Mouse (Mus musculus): Measurements from ENCODE around the gene Rasgrf2. TPM values are rescaled to one million over a fixed set of nuclear protein-coding genes. Genes with fewer than 3 reads are reported as not detected.

Gene Rasgrf2
- polyA plus RNA-seq, 1 experiment from 2014 or later: 0.13 TPM

DNA sequence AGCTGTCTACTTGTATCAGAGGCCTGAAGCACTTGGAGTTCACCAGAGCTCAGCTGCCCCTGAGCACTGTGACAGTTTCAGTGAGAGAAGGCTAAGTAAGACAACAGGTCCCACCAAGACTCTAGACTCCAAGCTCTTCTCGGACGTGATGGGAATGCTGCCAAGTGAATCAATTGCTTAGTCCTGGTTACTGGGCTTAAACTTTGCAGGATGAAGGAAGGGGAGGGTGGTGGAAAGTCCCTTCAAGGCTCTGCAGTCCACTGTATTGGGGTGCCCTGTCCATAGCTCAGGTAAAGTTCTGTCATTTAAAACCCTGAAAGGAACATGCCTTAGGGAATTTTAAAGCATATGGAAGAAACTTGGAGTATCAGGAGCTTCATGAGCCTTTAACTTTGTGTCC lies 104.8 kb downstream of the Rasgrf2 start:
- no peak for DNase-seq (ENCODE audit: low spot score)
- WGBS: 82% methylated on average over 2 of the region's 2 CpGs

DNA sequence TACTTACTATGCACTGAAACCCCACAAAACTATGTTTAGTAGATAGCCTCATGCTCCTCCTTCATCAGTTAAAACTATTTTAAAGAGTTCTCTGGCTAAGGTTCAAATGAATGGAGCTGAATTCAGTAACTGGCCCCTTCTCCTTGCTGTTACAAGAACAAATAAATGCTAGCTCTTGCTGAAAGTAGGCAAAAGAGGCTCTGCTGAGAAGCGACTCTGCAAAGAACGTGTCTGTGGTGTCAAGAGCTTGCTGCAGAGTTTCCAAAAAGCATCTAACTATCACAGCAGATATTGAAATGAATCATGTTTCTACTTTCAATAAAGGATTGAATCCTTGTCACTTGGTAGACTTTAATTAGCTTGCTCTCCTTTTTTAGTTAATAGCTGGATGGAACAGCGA lies 106.3 kb downstream of the Rasgrf2 start:
- H3K27me3 ChIP-seq (ENCODE audit: low read depth, poor library complexity, severe bottlenecking): no peaks in the 10 kb centered on the region
- H3K9me3 ChIP-seq (replicated peaks): no peaks in the 10 kb centered on the region
- H3K4me3 ChIP-seq: no peak overlapping the region
- 94% methylated on average over 3 of the region's 3 CpGs for WGBS
- no peak for DNase-seq (ENCODE audit: low spot score)
- H3K27ac ChIP-seq: no peak overlapping the region
- H3K36me3 ChIP-seq: no peaks in the 10 kb centered on the region
- H3K4me1 ChIP-seq: no peaks in the 10 kb centered on the region

More for the DNA sequence above, 104.8 kb downstream of the Rasgrf2 start:
- H3K9me3 ChIP-seq (replicated peaks): no peaks in the 10 kb centered on the region
- H3K4me1 ChIP-seq: no peaks in the 10 kb centered on the region
- no peak overlapping the region for H3K27ac ChIP-seq
- H3K36me3 ChIP-seq: no peaks in the 10 kb centered on the region
- no peaks in the 10 kb centered on the region for H3K27me3 ChIP-seq (ENCODE audit: low read depth, poor library complexity, severe bottlenecking)
- no peak overlapping the region for H3K4me3 ChIP-seq

DNA sequence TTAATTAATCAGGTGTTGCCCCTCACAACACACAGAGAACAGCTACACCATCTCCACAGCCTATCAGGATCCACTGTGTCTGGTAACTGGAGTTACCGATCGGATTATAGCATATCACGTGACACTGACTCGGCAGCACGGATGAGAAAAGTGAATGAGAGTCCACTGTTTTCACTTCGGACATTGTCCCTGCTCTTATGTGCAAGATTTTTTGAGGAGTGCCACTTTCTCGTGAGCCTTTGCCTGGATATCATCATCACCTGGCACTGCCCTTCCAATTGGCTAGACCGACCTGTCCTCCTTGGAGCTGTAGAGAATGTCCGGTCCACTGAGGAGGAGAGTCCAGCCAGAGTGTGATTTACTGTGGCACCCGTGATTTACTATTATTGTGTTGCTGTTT lies 109.3 kb downstream of the Rasgrf2 start:
- 93% methylated on average over 10 of the region's 10 CpGs for WGBS
- Histone ChIP-seq H3K27ac (no peak overlapping the region), H3K9me3 (replicated peaks) (no peaks in the 10 kb centered on the region), H3K27me3 (ENCODE audit: low read depth, poor library complexity, severe bottlenecking) (no peaks in the 10 kb centered on the region), H3K4me1 (no peaks in the 10 kb centered on the region), H3K4me3 (no peak overlapping the region), H3K36me3 (no peaks in the 10 kb centered on the region)
- no peak for DNase-seq (ENCODE audit: low spot score)

DNA sequence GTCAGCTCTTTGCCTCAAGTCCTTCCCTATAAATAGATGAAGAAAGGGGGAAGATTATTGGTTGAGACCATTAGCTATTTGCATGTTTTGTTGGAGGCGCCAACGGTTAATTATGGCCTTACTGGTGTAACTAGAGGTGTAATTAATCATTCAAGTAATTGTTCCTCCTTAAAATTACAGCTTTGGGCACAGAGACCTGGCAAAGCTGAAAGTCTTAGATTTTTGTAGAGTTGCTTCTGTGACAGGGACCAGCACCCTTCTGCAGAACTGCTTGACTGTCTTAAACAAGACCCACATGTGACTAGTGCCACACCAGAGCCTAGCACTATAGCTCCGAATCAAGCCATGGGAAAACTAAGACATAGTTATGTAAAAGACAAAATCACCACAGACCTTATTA lies 134.5 kb downstream of the Rasgrf2 start:
- Histone ChIP-seq H3K36me3 (no peaks in the 10 kb centered on the region), H3K27me3 (ENCODE audit: low read depth, poor library complexity, severe bottlenecking) (no peaks in the 10 kb centered on the region), H3K27ac (no peak overlapping the region), H3K4me3 (no peak overlapping the region), H3K4me1 (no peaks in the 10 kb centered on the region), H3K9me3 (replicated peaks) (no peaks in the 10 kb centered on the region)
- 89% methylated on average over 3 of the region's 3 CpGs for WGBS
- DNase-seq (ENCODE audit: low spot score): no peak

DNA sequence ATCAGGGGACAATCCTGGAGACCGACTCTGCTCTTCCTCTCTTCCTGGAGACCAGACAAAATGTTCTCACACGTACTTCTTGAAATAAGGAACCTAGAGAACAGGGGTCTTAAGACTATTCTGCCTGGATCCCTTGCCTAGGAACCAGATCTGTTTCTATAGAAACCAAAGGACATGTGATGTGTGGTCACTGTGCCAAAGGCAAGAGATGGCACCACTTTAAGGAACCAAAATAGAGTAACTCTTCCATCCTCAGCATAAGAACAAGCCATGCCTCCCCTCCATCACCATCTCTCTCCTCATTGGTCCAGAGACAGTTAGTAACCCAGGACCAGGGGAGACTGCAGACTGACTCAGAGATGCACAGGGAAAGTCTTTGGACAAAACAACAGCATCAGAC lies 140.0 kb downstream of the Rasgrf2 start:
- 84% methylated on average over 2 of the region's 2 CpGs for WGBS
- Histone ChIP-seq H3K27ac (no peak overlapping the region), H3K36me3 (no peaks in the 10 kb centered on the region), H3K4me3 (no peak overlapping the region), H3K4me1 (no peaks in the 10 kb centered on the region), H3K9me3 (replicated peaks) (no peaks in the 10 kb centered on the region), H3K27me3 (ENCODE audit: low read depth, poor library complexity, severe bottlenecking) (no peaks in the 10 kb centered on the region)
- no peak for DNase-seq (ENCODE audit: low spot score)

DNA sequence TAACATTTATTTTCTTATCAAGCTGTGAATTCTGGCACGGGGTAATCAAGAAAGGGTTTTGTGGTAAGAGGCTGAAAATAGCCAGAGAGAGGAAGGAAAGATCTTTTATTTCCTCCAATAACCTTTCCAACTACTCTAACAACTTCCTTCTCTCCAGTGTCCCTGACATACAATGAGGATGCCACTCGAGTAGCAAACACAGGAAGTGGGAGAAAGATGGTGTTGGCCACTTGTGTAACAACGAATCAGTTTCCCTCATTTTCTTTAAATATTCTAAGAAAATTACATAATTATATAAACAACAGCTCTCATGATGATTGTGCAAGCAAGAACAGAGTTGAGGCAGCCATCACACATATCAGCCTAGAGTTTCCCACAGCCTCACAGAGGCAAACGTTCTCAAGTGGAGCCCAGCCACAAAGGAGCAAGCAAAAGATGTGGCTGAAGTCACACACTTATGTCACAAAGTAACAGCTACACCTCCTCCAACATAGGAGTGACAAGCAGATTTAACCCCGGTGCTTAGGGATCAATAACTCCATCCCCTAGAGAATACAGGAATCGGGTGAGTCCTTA lies 140.7 kb downstream of the Rasgrf2 start:
- H3K36me3 ChIP-seq: no peaks in the 10 kb centered on the region
- no peak for DNase-seq (ENCODE audit: low spot score)
- no peaks in the 10 kb centered on the region for H3K9me3 ChIP-seq (replicated peaks)
- no peak overlapping the region for H3K27ac ChIP-seq
- WGBS: 81% methylated on average over 6 of the region's 6 CpGs
- H3K27me3 ChIP-seq (ENCODE audit: low read depth, poor library complexity, severe bottlenecking): no peaks in the 10 kb centered on the region
- H3K4me1 ChIP-seq: peaks cover 4% of the 10 kb centered on the region; the same call in 1 of the 2 replicates
- no peak overlapping the region for H3K4me3 ChIP-seq

DNA sequence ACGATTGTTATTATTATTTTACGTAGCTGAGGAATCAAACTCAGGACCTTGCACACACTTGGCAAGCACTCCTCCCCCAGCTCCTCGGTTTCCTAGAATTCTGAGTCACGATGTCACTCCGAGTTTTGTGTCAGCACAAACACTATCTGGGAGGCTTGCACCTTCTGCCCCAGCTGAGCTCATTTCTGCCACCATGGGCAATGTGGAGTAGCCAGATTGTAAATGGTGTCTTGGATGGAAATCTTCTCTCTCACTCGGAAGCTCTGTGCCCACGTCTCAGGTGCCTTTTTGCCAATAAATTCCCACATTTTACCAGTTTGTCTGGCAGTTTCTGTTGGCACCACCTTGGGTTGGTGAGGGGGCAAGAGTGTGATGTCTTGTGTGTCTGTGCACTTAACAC lies 143.1 kb downstream of the Rasgrf2 start:
- no peak for DNase-seq (ENCODE audit: low spot score)
- H3K27me3 ChIP-seq (ENCODE audit: low read depth, poor library complexity, severe bottlenecking): no peaks in the 10 kb centered on the region
- no peaks in the 10 kb centered on the region for H3K36me3 ChIP-seq
- no peak overlapping the region for H3K4me3 ChIP-seq
- no peak overlapping the region for H3K27ac ChIP-seq
- no peaks in the 10 kb centered on the region for H3K9me3 ChIP-seq (replicated peaks)
- 91% methylated on average over 7 of the region's 7 CpGs for WGBS
- peaks cover 4% of the 10 kb centered on the region; the same call in 1 of the 2 replicates for H3K4me1 ChIP-seq

DNA sequence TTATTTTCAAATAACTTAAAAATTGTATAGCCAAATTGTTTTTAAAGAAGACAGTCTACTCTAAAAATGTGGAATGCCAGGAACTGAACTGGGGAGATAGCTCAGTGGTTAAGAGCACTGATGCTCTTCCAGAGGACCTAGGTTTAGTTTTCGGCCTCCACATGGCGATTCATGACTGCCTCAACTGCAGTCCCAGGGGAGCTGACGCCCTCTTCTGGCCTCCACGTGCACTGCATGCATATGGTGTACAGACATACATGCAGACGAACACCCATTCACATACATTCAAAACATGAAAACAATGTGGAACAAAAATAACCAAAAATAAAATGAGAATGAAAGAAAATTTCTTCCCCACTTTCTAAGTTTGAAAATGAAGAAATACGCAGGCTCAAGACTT lies 144.5 kb downstream of the Rasgrf2 start:
- Histone ChIP-seq H3K36me3 (no peaks in the 10 kb centered on the region), H3K4me3 (no peak overlapping the region), H3K27me3 (ENCODE audit: low read depth, poor library complexity, severe bottlenecking) (no peaks in the 10 kb centered on the region), H3K9me3 (replicated peaks) (no peaks in the 10 kb centered on the region), H3K4me1 (peaks cover 4% of the 10 kb centered on the region; the same call in 1 of the 2 replicates), H3K27ac (no peak overlapping the region)
- no peak for DNase-seq (ENCODE audit: low spot score)
- 91% methylated on average over 6 of the region's 6 CpGs for WGBS

DNA sequence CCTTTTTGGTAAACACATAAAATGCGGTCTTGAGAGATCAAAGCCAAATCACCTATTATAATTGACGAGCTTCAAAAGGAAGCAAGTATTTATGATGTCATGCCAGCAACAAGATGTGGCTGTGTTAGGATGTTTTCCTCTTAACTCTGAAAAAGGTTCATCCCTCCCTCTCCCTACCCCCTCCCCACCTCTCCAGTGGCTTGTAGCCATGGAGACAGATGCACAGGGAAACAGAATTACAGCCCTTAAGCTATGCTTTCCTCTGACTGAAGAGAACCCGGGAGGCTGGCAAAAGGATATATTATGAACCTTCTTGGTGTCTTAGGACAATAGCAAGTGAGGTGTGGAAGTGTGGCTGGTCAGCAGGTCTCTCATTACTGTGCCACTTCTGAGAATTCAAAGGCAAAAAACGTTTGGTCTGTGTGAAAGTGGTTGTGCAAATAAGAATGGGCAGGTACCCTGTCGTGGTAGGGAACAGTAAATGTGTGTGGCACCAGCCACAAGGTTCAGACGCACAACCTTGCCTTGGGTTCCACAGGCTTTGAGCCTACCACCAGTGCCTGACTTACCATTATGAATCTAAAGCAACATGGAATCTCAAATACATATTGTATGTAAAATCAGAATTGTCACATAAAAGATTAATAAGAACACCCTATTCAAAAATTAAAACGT lies 145.4 kb downstream of the Rasgrf2 start:
- no peak for DNase-seq (ENCODE audit: low spot score)
- H3K36me3 ChIP-seq: no peaks in the 10 kb centered on the region
- H3K4me3 ChIP-seq: no peak overlapping the region
- no peak overlapping the region for H3K27ac ChIP-seq
- H3K9me3 ChIP-seq (replicated peaks): no peaks in the 10 kb centered on the region
- H3K27me3 ChIP-seq (ENCODE audit: low read depth, poor library complexity, severe bottlenecking): no peaks in the 10 kb centered on the region
- H3K4me1 ChIP-seq: peaks cover 4% of the 10 kb centered on the region; the same call in 1 of the 2 replicates
- WGBS: 55% methylated on average over 7 of the region's 7 CpGs

DNA sequence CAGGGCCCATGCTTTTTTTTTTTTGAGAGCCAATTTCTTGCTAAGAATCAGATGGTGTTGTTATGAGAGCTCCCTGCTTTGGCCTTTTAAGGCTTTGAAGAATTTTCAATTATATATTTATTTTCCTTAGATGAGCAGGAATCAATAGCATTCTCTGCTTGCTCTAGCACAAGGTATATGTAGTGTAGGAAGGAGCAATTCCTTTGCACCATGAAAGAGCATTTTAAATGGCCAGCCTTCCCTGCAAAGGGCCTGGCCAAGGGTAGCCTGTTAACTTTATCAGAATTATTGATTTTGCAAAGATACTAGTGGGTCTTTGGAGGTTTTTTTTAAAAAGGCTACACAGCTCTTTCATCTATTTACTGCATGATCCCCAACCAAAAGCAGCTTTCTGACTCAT lies 146.4 kb downstream of the Rasgrf2 start:
- H3K4me1 ChIP-seq: peaks cover 4% of the 10 kb centered on the region; the same call in 1 of the 2 replicates

DNA sequence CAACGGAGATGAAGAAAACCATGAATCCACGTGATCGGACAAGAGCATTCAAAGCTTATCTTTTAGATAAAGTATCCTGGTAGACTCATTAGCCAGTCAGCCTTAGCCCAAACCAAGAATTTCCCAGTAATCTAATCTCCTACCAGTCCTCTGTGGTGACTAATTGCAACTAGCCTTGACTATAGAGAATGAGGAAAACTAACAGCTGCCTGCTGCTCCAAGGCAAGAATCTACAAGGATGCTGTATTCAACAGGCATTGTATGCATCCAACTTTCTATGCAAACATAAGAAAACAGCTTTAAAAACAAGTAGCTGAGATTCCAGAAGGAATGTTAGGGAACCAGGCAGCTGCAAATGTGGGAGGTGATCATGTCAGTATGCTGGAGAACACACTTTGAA lies 149.4 kb downstream of the Rasgrf2 start:
- WGBS: 90% methylated on average over 3 of the region's 3 CpGs
- no peaks in the 10 kb centered on the region for H3K27me3 ChIP-seq (ENCODE audit: low read depth, poor library complexity, severe bottlenecking)
- DNase-seq (ENCODE audit: low spot score): no peak
- no peaks in the 10 kb centered on the region for H3K9me3 ChIP-seq (replicated peaks)
- no peak overlapping the region for H3K4me3 ChIP-seq
- H3K27ac ChIP-seq: no peak overlapping the region
- H3K36me3 ChIP-seq: no peaks in the 10 kb centered on the region
- peaks cover 4% of the 10 kb centered on the region; the same call in 1 of the 2 replicates for H3K4me1 ChIP-seq

More for the DNA sequence above, 146.4 kb downstream of the Rasgrf2 start:
- no peak for DNase-seq (ENCODE audit: low spot score)
- H3K4me3 ChIP-seq: no peak overlapping the region
- H3K27me3 ChIP-seq (ENCODE audit: low read depth, poor library complexity, severe bottlenecking): no peaks in the 10 kb centered on the region
- H3K36me3 ChIP-seq: no peaks in the 10 kb centered on the region
- H3K9me3 ChIP-seq (replicated peaks): no peaks in the 10 kb centered on the region
- H3K27ac ChIP-seq: no peak overlapping the region

DNA sequence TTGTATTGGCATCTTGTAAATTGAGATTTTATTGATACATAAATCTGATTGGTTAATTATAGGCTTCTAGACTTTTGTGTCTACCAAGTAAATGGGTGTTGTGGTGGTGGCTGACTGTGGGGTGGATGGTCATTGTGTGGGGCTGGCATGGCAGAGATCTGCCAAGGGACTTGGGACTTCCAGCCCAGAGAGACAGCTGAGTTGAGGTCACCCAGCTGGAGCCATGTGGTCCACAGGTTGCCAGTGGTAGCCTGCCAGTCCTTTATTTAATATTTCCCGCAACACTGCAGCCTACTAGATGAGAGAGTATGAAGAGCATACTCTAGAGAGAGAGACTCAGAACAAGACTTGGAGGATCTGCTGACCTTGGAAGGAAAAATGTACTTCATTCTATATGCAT lies 150.0 kb downstream of the Rasgrf2 start:
- H3K9me3 ChIP-seq (replicated peaks): no peaks in the 10 kb centered on the region
- WGBS: 92% methylated on average over 1 of the region's 1 CpGs
- no peak overlapping the region for H3K27ac ChIP-seq
- no peaks in the 10 kb centered on the region for H3K27me3 ChIP-seq (ENCODE audit: low read depth, poor library complexity, severe bottlenecking)
- no peak for DNase-seq (ENCODE audit: low spot score)
- H3K4me1 ChIP-seq: peaks cover 4% of the 10 kb centered on the region; the same call in 1 of the 2 replicates
- no peaks in the 10 kb centered on the region for H3K36me3 ChIP-seq
- no peak overlapping the region for H3K4me3 ChIP-seq

DNA sequence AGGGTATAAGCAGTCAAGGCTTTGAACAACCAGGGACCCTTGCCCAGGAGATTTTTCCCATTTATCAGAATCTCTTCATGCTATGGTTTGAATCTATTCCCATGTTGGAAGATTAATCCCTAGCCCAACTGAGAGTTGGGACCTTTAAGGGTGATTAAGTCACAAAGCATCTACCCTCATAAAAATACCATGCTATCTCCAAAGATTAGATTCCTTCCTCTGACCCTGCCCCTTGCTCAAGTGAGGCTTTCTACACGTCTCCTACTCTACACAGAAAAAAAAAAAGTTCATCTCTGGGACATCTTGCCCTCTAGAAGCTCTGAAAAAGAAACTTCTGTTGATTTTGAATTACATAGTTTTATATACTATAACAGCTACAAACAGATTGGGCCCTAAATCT lies 154.5 kb downstream of the Rasgrf2 start:
- Histone ChIP-seq H3K9me3 (replicated peaks) (no peaks in the 10 kb centered on the region), H3K36me3 (no peaks in the 10 kb centered on the region), H3K4me1 (no peaks in the 10 kb centered on the region), H3K27ac (no peak overlapping the region), H3K4me3 (no peak overlapping the region), H3K27me3 (ENCODE audit: low read depth, poor library complexity, severe bottlenecking) (no peaks in the 10 kb centered on the region)
- 74% methylated on average over 1 of the region's 1 CpGs for WGBS
- no peak for DNase-seq (ENCODE audit: low spot score)

DNA sequence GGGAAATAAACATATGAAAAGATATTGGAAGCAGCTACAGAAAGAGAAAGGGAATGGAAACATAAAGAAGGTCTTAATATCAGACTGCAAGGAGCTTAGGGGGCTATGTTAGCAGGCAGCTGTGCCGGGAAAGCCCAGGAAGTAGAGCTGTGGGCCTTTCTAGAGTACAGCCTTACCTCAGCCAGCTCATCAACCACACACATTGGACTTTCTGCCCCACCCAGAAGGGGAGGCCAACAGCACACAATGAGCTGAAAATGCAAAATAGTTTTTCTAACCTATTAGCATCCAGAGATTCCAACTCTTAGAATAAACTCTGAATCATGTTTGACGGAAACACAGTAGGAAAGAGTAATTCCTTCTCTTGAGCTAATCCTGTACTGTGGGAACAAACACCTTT lies 154.9 kb downstream of the Rasgrf2 start:
- H3K4me1 ChIP-seq: no peaks in the 10 kb centered on the region
- H3K36me3 ChIP-seq: no peaks in the 10 kb centered on the region
- no peak for DNase-seq (ENCODE audit: low spot score)
- no peak overlapping the region for H3K4me3 ChIP-seq
- no peak overlapping the region for H3K27ac ChIP-seq
- H3K27me3 ChIP-seq (ENCODE audit: low read depth, poor library complexity, severe bottlenecking): no peaks in the 10 kb centered on the region
- H3K9me3 ChIP-seq (replicated peaks): no peaks in the 10 kb centered on the region
- WGBS: 96% methylated on average over 2 of the region's 2 CpGs
